Mouse (Mus musculus): Measurements from ENCODE around the gene Trim23.
"Not testable (repeated sequence)": the region's sequence is repeated elsewhere in the genome, so short reads cannot be mapped to it uniquely, and the experiment has no call there.

The Trim23 gene

DNA sequence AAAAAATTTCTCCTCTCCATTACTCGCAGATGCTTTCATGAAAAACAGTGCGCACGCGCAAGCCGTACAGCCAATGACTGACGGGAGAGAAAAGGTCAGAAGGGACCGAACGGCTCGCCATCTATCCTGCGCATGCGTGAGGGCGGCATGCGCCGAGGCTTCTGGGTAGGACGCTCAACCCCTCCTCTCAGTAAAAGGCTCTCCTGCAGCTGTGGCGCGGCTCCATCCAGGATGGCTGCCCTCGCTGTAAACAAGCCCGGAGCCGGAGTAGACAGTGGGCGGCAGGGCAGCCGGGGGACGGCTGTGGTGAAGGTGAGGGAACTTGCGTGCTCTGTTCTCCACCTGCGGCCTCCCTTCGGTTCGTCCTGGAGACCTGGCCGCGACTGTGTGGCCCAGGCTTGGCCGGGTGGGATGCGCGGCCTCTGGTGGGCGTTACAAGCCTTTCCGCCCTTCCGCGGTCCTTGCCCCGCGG is at the start of gene Trim23:
Gene Trim23, plus strand, starts transcription at position 148 of the 472 bp plus-strand sequence.
- DNase-seq: peak; percentile 99

DNA sequence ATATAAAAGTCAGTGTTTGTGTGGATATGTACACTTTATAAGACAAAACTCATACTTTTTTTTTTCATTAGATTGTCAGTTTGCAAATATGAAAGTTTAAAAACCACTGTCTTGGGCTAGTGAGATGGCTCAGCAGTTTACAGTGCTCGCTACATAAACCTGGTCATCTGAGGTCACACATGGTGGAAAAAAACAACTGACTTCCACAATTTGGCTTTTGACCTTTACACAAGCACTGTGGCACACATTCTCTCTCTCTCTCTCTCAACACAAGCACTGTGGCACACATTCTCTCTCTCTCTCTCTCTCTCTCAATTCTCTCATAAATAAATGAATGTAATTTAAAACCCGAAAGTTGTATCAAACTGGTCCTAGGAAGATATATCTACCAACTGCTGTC is 46.0 kb upstream of the Trim23 start:
- no peak for DNase-seq

DNA sequence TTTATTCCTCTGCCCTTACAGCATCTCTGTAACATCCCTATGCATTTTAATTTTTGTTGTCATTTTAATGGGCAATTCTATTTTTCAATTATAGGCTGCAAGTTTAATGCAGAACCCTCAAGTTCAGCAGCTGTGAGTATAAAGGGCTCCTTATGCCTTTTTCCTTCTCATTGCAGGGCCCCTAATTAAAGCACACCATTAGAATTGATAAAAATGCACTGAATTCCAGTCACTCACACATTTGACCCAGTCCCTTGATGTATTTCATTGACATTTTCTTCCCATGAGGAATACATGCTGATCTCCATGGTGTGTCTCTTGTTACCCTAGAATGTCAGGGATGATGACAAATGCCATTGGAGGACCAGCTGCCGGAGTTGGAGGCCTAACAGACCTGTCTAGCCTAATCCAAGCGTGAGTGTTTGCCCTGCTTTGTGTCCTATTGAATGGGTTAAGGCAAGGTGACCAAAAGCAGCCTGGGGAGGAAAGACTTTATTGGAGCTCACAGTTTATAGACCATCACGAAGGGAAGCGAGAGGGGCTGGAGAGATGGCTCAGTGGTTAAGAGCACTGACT is 44.0 kb upstream of the Trim23 start:
- no peak for DNase-seq

DNA sequence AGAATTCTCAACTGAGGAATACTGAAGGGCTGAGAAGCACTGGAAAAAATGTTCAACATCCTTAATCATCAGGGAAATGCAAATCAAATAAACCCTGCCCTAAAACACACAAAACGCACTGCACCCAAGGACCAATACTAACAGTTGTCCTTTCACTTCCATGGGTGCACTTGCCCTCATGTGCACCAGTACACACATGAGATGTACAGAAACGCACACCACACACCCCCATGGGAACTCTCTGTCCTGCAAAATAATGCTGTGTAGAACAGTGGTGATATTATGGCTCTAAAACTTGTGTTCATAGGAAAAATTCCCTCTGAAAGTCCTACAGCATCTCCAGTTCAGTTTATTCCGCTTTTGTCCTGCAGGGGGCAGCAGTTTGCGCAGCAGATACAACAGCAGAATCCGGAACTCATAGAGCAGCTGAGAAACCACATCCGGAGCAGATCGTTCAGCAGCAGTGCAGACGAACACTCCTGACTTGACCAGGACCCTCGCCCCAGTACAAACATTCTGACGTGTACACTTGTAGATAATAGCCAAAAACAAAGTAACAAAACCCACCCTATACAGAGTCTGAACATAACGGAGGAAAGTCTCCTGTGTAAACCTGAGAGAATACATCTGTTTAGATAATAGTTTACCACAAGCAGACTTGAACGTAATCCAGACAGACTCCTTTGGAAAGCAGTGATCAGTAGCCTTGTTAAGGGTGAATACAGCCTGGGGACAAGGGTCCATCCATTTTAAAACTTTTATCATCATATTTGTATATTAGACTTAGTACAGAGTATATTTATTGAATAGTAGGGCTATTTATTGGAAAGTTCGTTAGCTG is 39.0 kb upstream of the Trim23 start:
- DNase-seq: peak; percentile 88

DNA sequence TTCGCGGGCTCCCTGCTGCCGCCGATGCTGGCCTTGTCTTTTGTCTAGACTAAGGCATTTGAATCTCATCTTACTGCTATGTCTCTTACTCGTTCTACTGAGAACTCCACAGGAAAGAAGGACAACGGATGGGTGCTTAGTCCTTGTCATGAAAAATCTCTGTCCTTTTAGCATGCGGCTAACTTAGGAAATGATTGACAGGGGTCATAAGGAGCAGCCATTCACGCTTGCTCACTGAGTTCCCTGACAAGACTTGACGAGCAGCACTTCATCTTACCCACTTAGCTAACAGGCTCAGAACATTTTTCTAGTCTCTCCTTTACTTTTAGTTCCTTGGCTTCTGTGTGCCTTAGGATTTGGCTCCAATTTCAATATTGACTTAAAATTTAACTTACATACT is 33.7 kb upstream of the Trim23 start:
- no peak for DNase-seq

DNA sequence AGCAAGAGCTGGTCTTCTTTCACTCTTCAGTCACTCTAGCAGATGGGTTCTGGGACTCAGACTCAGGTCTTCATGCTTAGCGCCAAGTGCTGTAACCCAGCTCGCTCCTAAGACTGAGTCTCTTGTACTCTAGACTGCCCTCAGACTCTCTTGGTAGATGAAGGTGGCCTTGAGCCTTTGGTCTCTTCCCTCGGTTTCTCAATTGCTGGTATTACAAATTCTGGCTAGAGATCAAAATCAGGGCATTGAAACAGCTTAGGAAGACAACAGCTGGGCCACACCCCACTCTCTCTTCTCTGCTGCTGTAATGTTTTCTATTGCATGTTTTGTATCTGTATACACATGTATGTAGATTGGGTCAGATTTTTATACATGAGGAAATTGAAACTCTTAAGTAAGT is 33.0 kb upstream of the Trim23 start:
- no peak for DNase-seq

DNA sequence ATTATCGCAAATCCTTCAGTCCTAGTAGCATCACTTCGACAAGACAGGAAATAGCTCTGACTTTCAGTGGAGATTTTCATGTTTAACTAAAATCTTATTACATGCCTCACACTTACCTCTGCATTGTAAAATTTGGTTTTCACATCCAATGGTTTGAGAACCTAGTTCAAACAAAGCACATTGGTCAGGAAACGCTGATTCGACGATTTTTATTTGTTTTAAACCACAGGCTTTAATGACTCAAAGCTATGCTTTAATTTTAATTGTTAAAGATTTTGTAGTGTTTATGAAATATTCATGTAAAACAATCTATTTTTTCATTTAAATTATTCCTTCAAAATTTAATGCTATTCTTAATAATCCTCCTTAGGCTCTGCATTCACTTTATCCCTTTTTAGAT is 24.4 kb upstream of the Trim23 start:
- no peak for DNase-seq

DNA sequence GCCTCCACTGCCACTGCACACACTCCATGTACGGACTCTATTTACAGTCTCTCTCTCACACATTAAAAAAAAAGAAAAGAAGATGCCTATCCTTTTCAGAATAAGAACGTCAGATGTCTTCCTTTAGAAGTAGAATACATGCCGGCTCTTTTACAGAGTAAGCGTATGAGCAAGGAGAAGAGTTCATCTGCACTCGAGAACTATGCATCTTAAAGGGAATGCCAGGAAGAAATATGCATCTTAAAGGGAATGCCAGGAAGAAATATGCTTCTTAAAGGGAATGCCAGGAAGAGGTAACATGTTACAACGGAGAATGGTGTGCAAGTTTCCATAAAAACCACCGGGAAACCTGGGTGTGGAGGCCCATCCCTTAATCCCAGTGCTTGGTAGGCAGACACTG is 23.5 kb upstream of the Trim23 start:
- no peak for DNase-seq

DNA sequence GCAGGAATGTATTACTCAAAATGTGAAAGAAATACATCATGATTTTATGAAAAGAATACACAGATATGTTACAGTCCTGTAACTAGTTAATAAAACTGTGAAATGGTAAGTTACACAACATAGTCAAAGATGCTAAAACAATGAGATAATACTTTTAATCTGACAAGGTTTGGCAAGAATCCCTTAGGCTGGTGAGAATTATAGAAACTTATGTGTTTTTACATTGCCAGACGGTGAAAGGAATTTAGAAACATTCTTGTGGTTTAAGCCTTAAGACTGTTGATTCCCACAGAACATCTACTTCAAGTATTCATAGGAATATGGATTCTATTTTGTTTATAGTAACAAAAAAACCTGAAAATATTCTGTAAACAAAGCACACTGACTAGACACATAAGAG is 22.9 kb upstream of the Trim23 start:
- DNase-seq: no peak

DNA sequence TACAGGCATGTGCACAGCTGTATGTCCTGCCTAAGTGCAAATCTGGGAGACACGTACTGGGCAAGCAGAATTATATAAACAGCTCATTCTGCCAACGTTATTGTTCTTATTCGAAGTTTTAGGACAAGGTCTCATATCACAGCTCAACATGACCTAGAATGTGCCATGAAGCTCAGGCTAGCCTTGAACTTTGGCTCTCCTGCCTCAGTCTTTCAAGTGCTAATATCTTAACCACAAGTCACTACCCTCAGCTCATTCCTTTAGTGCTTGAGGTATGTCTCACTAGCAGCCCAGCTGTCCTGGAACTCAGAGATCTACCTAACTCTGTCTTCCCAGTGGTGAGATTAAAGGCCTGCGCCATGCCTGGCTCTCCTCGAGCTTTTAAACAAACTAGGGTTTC is 6.9 kb upstream of the Trim23 start:
- DNase-seq: no peak

DNA sequence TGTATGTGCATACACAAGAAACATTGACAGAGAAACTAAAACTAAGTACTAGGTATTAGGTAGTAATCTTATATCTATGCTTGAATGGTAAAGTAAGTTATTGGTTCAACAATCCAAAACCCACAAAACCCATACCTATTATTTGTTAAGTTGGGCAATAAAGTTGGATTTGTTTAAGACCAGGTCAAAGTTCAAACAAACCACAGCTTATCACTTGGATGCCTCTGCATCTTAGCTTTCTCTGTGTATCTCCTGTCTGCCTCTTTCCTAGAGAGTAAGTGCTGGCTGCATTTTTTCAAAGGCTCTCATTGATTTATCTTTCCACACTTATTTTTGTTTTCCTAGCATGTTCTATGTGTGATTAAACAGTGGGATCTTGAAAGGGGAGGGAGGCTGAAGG is 6.1 kb upstream of the Trim23 start:
- DNase-seq: no peak

DNA sequence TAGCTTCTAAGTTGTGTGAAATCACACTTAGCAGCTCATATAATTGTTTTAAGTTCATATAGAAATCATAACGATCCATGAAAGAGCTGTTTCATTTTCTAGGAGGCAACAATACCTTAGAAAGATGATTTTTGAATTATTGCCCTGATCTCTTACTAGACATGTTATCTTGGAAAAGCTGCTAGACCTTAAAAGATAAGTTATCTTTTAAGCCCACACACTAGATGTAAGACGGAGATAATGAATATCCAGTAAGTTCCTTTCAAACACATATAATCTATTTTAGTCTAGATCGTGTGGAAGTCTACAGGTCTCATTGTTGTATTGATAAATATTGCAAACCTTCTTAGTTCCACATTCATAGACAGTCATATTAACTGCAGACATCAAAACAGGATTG is 1.7 kb upstream of the Trim23 start:
- no peak for DNase-seq

DNA sequence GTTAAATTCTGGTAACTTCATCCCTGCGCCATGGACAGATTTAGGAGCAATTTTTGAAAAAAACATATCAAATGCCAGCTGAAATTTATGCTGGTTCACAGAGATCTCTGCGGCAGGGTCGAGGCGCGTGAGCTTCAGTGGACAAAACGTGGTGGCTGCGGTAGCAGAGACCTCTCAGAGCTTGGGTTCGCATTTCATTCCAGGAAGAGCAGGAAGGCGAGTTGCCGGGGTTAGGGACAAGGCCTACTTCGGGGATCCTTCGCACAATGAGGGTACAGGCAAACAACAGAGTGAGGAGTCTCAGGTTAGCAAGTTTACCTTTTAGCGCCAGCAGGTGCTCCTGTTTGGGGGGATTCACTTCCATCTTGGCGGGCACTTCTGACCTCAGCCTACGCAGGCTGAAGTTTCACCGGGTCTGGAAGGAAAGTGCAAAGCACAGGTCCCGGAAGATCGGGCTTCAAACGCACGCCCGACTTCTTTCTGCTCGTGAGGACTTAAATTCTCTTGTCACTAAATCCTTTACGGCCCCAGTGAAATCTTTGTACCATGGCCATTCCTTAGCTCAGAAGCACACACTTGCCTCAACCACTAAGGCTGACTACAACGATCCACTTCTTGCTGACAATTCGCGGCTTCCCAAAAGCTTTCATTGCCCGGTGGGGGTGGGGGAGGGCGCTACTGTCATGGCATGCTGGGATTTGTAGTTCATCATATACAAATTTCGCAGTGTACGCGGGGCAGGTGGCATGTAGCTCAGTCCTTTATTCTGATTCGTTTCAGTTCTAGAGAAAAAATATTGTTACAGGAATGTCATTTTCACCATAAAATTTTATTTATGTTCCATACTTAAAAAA is 574 bp upstream of the Trim23 start, which contains the start of gene Trappc13:
Gene Trappc13, minus strand, starts transcription at position 674 of the 854 bp plus-strand sequence.
- DNase-seq: peak; percentile 92

DNA sequence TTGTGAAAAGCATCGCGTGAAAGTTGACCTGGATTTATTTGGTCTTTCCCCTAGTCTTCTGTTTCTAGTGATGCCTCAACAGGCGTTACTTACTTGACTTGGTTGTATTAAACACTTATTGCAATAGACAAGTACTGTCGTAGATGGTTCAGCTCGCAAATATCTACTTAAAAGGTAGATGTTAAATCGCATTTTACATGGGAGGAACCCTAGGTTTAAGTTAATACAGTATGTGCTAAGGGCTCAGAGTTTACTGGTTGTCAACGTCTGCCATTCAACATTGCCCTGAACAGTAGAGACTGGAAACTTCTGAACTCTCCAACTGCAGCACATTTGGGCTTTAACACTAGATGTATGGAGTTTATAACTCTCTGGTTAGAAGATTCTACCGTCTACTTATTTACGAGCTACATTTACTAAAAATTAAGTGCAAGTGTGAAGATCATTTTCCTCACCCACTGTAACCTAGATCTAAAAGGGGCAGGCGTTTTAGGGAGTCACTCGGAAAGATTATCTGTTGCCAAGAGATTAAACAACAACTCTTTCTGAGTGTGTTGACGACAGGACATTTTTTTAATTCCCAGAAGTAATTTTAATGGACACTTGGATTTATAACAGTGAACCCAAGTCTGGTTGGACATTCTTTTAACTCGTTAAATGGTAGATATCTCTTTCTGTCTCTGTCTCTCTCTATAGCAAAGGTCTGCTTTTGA is 735 bp downstream of the Trim23 start:
- DNase-seq: no peak

DNA sequence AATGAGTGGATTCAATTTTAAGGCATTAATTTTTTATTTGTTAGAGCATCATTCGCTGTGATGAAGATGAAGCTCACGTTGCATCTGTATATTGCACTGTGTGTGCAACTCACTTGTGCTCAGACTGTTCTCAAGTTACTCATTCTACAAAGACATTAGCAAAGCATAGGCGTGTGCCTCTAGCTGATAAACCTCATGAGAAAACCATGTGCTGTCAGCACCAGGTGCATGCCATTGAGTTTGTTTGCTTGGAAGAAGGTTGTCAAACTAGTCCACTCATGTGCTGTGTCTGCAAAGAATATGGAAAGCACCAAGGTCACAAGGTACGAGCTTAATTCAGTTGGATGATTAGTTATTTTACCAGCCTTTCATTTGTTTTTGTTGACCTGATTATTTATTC is 8.8 kb downstream of the Trim23 start:
- DNase-seq: no peak

DNA sequence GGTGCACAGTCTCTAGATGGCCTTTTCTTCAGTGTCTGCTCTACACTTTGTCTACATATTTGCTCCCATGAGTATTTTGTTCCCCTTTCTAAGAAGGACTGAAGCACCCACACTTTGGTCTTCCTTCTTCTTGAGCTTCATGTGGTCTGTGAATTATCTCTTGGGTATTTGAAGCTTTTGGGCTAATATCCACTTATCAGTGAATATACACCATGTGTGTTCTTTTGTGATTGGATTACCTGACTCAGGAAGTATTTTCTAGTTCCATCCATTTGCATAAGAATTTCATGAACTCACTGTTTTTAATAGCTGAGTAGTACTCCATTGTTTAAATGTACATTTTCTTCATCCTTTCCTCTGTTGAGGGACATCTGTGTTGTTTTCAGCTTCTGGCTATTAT is 17.3 kb downstream of the Trim23 start:
- not testable (repeated sequence) for DNase-seq

DNA sequence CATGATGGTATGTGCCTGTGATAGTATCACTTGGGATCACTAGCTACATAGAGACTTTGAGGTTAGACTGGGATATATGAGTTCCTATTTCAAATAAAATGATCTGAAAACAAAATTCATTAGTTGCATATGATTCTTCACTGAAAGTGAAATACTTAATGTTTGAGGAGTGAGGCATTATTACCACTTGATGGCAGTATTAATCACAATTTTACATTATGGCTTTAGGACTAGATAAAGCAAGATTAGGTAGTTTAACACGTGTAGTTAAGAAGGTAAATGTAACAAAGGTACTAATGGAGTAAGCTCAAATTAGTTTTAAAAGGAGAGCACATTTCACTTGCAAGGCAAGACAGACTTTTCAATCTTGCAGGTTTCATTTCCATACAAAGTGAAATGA is 25.7 kb downstream of the Trim23 start:
- DNase-seq: no peak

DNA sequence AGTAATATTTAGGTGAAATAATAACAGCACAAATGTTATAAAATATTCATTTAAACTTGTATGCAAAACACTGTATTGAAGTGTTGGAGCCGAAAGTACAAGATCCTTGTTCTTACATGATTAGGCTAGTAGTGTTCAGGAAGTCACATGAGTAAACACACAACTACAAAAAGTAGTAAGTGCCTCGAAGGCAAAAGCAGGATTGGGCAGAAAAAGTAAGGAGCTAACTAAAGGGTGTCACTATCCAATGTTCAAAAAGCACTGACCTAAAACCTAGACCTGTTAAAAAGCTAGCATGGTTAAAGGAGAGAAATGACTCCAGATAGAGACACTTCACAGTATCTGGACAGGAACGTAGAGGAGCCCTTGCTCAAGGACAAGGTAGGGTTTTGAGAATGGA is 48.9 kb downstream of the Trim23 start:
- no peak for DNase-seq

DNA sequence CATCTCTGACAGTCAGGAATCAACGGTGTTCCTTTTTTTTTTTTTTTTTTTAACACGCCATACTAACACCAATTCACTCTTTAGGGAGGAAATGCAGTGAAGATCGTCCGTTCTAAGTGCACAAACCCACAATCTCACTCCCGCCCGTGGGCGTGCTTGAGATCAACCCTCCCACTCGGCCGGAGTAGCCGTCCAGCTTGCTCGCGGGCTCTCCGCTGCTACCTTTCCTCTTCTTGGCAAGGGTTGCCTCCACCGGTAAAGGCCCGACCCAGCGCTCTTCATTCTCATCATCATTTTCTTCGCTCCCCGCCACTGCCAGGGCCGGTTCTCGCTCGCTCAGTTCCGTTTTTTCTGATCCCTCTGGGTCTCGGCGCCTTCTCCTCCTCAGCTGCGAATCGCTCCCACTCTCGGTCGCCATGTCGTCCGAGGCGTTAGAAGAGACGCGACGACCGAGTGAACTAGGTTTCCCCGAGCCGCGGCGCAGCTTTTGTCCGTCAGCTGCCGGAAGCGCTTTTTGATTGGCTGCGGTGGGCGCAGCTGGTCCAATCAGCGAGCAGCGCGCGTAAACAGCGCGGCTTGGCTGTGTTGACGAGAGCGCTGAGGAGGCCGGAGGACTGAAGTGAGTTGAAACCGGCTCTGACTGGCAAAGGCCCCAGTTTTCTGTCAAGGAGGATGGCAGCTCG is 49.9 kb downstream of the Trim23 start, which contains the start of the genes Cenpk and Ppwd1:
Gene Cenpk, plus strand, starts transcription at position 228 of the 683 bp plus-strand sequence.
Gene Ppwd1, minus strand, starts transcription at position 460 of the 683 bp plus-strand sequence.
- DNase-seq: peak; percentile 98

DNA sequence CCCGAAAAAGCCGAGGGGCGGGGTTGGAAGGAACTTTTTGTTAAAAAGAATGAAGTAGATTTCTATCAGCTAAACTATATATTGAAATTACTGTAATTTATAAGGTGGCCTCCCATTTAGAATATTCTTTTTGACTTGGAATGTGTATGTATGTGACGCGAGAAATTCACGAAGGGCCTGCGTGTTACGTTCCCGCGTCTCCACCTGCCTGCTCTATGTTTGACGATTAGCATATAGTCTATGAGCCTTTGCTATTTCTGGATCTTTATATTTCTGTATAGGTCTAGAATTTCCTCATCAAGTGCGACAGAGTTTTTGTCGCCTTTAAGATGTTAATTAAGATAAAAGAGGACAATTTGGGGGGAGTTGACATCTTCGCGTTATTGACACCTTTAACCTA is 50.6 kb downstream of the Trim23 start:
- no peak for DNase-seq
